Mouse (Mus musculus) gastrocnemius, postnatal 4 days (tissue): ENCODE measurements around the gene Adar. TPM values are rescaled to one million over a fixed set of nuclear protein-coding genes. Genes with fewer than 3 reads are reported as not detected.
"Not testable (repeated sequence)": the region's sequence is repeated elsewhere in the genome, so short reads cannot be mapped to it uniquely, and the experiment has no call there.

Experiments
- DNase-seq, 2 experiments: peaks; one replicate each; pipeline ENCODE4 v3.0.0; 2021 to 2022; ENCODE audit warnings: low spot score in 2 of 2, mixed read lengths in 2 of 2
- total RNA-seq, 2 experiments: library from RNA; stranded (reverse); gene quantifications; 2 replicates each; pipeline ENCODE4 v1.2.3; 2021

Gene Adar
- total RNA-seq, 2 experiments from 2014 or later, result 9.0 to 11.2 TPM

DNA sequence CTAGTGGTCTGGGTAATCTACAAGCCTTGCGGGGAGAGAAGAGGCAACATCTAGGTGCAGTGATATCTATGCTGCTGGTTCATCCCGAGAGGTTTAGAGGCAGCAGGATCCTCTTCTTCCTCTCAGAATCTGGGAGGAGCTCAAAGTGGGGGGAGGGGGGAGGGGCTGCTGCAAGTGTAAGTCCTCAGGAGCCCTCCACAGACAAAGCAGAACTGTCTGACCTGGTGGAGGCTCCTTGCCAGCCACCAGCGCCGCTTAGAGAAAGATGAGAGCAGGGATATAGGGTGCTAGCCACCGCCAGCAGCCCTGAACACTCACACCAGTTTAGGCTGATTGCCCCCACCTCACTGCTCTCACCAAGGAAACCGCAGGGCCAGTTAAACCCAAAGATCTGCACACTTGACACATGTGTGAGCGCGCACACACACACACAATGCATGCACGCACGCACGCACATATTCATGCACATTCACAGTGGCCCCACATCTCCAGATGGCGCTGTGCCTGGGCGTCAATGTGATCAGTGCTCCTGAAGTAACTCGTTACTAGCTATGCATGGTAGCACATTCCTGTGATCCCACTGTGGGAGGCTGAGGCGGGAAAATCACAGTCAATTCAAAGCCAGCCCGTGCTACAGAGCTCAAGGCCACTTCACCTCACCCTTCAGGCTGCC lies 74.0 kb downstream of the Adar start:
- DNase-seq, result no peak

DNA sequence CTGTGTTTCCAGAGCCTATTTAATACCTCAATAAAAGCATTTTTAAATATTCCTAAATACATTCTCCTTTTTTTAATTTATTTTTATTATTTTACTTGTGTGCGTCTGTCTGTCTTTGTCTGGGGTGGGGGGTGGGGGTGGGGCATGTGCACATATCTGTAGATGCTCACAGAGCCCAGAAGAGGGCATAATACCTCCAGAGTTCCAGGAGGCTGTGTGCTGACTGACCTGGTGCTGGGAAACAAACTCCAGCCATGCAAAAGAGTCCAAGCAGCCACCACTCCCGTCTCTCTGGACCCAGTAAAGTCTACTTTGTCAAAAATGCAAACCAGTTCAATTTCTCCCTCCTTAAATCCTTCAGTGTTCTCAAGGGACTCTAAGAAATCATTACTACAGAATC lies 79.8 kb downstream of the Adar start:
- DNase-seq, result no peak

DNA sequence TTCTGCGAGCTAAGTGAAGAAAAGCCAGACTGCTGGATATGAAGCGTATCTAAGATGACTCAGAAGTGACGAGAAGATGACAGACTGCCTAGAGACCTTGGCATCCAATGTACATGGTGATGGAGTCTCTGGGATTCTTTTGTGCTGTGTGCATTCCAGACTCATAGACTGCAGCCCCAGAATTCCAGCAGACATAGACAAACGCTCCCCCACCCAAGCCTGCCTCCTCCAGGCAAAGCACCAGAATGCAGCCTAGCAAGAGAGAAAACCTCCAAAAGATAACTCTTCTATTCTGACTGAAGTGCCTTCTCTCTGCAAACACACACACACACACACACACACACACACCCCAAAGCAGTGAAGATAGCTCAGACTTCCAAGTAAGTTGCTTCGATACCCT lies 80.9 kb downstream of the Adar start:
- no peak for DNase-seq

DNA sequence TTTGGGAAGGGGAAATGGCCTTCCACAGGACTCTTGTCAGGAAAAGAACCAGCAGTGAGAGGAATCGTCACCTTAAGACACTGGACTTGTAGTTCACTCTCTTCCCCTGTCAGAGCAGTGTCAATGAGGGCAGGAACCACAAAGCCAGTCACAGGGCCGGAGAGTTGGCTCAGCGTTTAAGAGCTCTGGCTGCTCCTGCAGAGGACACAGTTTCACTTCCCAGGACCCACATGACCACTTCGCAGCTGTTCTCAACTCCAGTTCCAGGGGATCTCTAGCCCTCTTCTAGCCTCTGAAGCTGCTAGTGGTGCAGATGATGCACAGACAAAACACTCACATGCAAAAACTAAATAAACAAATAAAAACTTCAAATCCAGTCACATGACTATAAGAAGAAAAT lies 81.5 kb downstream of the Adar start:
- DNase-seq, result no peak

DNA sequence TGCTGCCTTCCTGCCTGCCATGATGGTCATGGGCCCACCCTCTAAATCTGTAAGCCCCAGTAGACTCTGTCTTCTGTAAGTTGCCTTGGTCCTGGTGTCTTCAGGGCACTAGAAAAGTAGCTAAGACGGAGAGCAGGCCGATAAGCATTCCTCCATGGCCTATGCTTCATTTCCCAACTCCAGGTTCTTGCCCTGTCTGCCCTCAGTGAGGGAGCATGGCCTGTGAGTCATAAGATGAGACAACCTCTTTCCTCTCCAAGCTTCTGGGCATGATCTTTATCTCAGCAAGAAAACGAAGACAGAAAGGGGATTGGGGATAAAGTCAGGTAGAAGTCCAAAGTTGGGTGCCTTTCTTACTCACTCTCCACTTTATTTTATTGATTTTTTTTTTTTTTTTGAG lies 83.7 kb downstream of the Adar start:
- DNase-seq, result no peak

DNA sequence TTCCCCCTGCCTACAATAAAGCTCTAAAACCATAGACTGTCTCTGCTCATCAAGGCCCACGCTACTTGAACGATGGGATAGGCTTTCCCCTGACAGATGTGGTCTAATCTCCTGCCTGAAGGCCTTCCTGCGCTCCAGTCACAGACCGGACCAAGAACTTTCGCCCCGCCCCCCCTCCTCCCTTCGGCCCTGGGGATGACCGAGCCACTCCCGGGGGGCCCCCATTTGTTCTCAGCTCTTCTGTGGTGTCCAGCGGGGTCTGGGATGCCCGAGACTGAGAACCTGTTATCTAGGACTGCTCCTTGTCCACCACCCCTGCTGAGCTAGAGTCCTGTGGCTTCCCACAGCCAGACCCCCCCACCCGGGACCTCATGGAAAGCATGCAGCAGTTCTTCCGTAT lies 84.7 kb downstream of the Adar start:
- DNase-seq, result no peak

DNA sequence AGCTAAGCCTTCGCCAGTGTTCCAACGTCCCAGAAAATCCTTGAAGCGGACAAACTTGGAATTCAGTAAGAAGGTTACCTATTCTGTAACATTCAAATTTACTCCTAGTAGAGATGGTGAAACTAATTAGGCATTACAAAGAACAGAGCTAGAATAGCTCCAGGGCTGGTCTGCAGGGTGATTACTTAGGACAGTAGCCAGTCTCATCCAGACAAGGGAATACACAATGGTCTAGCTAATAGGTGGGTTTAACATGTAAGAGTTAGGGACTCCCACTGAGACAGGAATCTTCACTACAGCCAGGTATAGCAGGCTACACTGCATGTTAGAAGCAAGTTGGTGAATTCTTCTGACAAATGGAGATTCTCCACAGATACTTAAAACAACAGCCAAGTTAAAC lies 85.3 kb downstream of the Adar start:
- DNase-seq, result not testable (repeated sequence)

DNA sequence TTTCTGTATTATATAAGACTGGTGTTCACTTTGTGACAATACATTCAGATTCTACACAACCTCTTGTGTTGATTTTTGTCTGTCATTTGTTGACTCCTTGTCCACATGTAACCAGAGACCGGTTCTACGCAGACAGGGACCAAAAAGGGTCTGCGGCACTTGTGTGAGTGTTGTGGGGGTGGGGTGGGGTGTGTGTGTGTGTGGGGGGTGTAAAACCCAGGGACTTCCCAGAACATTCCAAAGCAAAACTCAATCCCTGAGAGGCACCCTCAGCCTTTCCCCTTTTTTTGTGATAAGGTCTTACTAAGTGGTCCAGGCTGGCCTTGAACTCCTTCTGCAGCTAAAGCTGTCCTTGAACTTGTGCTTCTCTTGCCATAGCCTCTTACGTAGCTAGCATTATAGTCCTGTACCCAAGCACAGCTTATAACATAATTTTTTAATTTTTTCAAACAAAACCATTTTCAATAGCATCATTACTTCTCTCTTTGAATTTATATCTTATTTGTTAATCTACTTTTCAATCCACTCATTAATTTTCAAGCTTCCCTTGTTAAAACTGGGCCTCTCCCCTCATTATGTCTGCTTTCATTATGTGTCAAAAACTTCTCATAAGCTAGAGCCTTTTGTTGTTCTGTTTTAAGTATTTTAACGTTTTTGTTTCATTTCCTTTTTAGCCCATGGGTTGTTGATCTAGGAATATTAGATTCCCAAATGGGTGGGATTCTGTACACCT lies 86.1 kb downstream of the Adar start:
- DNase-seq, result no peak

DNA sequence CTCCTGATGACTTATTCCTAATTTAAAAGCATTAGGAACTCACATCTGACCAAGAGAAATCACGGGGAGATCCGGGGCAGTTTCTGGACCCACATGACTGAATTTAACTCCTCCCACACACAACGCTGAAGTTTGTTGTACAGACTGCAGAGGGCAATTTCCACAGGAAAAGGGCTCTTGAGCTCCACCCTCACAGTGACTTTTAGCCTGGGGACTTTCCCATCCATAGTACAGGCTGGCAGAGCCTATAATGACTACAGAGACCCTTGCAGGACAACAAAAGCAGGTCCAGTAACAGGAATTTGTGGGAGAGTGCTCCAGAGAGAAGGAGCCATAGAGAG lies 86.7 kb downstream of the Adar start:
- DNase-seq, result no peak

DNA sequence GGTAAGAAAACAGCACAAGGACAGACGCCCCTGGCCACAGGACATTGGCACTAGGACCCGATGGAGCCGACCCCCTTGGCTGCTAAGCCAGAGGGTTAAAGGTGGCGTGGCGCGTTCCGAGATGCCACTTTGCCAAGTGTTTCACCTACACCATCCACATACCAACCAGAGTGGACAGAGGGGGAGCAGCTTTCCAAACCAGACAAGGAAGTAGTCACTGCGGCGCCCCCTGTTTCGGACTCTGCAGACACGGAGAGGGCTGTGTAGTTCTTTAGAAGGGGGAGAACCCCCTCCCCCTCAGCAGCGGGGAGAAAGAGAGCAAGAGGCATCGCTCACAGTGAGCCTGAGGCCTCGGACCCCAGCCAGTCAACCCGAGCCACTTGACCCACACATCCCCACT lies 88.1 kb downstream of the Adar start:
- DNase-seq, result no peak

Other genes starting within 250 kb of the Adar start
- gene Kcnn3, start 194.9 kb upstream of the Adar start, total RNA-seq, result 10 to 100 TPM; 13.6 to 16.5 TPM
- under 1 TPM; 0.23 to 0.27 TPM for gene Chrnb2, start 49.6 kb downstream of the Adar start, total RNA-seq
- gene Ube2q1, start 58.6 kb downstream of the Adar start, total RNA-seq, result 10 to 100 TPM; 29.5 to 33.4 TPM
- gene She, start 116.3 kb downstream of the Adar start, total RNA-seq, result 10 to 100 TPM; 10.3 to 11.1 TPM
- gene Il6ra, start 198.2 kb downstream of the Adar start, total RNA-seq, result 1 to 10 TPM; 3.8 to 4.2 TPM
- gene Atp8b2, start 248.5 kb downstream of the Adar start, total RNA-seq, result 10 to 100 TPM; 64.6 to 67.7 TPM